Mouse (Mus musculus) cortical plate, adult 2 months (tissue): ENCODE measurements around the gene Neurod2.

Experiments
- CTCF ChIP-seq: fragments of 200-500 bp; IDR thresholded peaks from 2 replicates; pipeline ENCODE4 v1.5.1; 2011; ENCODE audit warnings: mild to moderate bottlenecking, control low read depth, low read length; ENCODE audit not compliant: insufficient read depth; ENCODE audit errors: extremely low read depth
- POLR2A ChIP-seq: fragments of 200-500 bp; IDR thresholded peaks from 2 replicates; pipeline ENCODE4 v1.6.1; 2011; ENCODE audit warnings: mild to moderate bottlenecking, low read length, control low read depth; ENCODE audit not compliant: insufficient read depth; ENCODE audit errors: extremely low read depth

DNA sequence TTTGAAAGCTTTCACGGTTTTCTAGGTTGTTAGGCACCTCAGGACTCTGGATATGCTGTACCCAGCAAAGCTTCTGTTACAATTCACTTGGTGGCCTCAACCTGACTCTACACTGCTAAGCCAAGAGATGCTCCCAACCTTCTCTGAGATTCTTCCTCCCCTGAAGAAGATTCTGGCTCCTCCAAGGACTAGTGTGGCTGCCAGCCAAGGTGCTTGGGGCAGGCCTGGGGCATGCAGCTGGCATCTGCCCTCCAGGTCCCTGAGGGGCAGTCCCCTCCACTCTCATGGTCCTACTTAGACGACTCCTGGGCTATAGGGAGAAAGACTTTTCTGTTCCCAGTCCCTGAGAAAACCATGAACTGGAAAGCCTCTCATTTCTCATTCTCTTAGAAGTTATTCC is 38.5 kb downstream of the Neurod2 start:
- TF ChIP-seq POLR2A (no peak), CTCF (no peak)
